Mouse (Mus musculus): Measurements from ENCODE around the gene Ihh. TPM values are rescaled to one million over a fixed set of nuclear protein-coding genes. Genes with fewer than 3 reads are reported as not detected.

Gene Ihh
- 0.34 and 0.67 TPM in 2 replicates for polyA plus RNA-seq (2012; rRNA removed)

DNA sequence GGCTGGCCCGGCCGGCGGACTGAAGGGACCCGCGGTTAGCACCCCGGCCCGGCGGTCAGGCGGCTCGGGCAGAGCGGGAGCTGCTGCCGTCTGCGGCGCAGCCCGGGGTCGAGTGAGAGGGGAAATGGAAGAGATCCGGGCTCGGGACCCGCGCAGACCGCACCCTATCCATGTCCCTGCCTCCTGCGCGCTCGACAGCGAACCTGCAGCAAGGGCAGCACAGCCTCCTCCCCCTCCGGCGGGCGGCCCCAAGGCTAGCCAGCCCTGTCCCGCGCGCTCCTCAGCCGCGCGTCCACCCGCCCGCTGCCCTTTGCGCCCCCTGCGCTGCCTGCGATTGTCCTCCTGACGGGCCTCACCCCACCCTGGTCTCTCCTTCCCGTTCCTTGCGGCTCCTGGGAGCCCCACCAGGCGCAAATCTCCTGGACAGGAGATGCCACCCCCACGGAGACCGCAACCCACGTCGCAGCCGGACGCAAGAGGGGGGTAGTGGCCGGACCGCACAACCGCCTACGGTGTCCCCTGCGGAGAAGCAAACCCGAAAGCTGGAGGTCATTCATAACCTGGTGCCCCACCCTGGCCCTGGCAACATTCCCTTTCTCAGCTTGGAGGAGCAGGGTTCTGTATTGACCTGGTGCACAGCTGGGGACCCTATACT is at the start of gene Ihh:
Gene Ihh (minus strand): TSS at position 117 of the 655 bp plus-strand sequence.

DNA sequence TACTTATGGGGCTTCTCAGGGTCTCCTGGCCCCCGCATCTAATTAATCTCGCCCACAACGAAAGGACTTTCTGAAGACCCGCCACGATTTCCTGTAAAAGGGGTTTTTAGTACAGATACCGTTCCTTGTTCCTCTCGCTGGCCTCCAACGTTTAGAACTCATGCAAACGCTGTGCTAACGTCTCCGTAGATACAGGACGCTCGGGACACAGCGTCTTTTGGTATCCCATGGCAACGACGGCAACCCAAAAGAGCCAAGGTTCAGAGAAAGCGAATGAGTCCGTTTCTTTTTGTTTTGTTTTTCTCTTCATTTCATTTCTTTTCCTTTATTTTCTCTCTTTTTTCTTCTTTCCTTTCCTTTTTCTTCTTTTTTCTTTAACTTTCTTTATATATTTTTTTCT is 16.1 kb downstream of the Ihh start, which contains the start of gene Cfap65:
Gene Cfap65 (minus strand): TSS at position 198 of the 400 bp plus-strand sequence.

Other genes starting within 250 kb of the Ihh start
- gene Cyp27a1, start 238.1 kb downstream of the Ihh start, polyA plus RNA-seq (2012; rRNA removed) = 1.8 and 2.4 TPM in 2 replicates
- gene Prkag3, start 202.5 kb downstream of the Ihh start, polyA plus RNA-seq (2012; rRNA removed) = 0.04 and 0.44 TPM in 2 replicates
- 3.2 and 3.4 TPM in 2 replicates for gene Wnt6, start 179.8 kb downstream of the Ihh start, polyA plus RNA-seq (2012; rRNA removed)
- gene Wnt10a, start 160.2 kb downstream of the Ihh start, polyA plus RNA-seq (2012; rRNA removed) = 0.17 and 0.52 TPM in 2 replicates
- 63.6 and 72.4 TPM in 2 replicates for gene Cdk5r2, start 96.7 kb downstream of the Ihh start, polyA plus RNA-seq (2012; rRNA removed)
- 0.45 and 0.53 TPM in 2 replicates for gene Fev, start 66.3 kb downstream of the Ihh start, polyA plus RNA-seq (2012; rRNA removed)
- gene Cryba2, start 58.5 kb downstream of the Ihh start, polyA plus RNA-seq (2012; rRNA removed) = 0.25 and 0.32 TPM in 2 replicates
- 2.9 and 3.7 TPM in 2 replicates for gene Cfap65, start 16.1 kb downstream of the Ihh start, polyA plus RNA-seq (2012; rRNA removed)
- 1.7 and 2.4 TPM in 2 replicates for gene Nhej1, start 173.5 kb upstream of the Ihh start, polyA plus RNA-seq (2012; rRNA removed)
- gene Slc23a3, start 182.2 kb upstream of the Ihh start, polyA plus RNA-seq (2012; rRNA removed) = 0.03 and 0.05 TPM in 2 replicates
- gene Cnppd1, start 191.0 kb upstream of the Ihh start, polyA plus RNA-seq (2012; rRNA removed) = 45.7 and 51.1 TPM in 2 replicates
- gene Retreg2, start 191.1 kb upstream of the Ihh start, polyA plus RNA-seq (2012; rRNA removed) = 172 and 179 TPM in 2 replicates
- 51.1 and 55.2 TPM in 2 replicates for gene Zfand2b, start 217.0 kb upstream of the Ihh start, polyA plus RNA-seq (2012; rRNA removed)
- 45.2 and 45.8 TPM in 2 replicates for gene Abcb6, start 228.7 kb upstream of the Ihh start, polyA plus RNA-seq (2012; rRNA removed)
- gene Ankzf1, start 240.5 kb upstream of the Ihh start, polyA plus RNA-seq (2012; rRNA removed) = 35.3 and 38.8 TPM in 2 replicates
- 57.0 and 62.6 TPM in 2 replicates for gene Atg9a, start 240.5 kb upstream of the Ihh start, polyA plus RNA-seq (2012; rRNA removed)